Mouse (Mus musculus) heart, postnatal 0 days (tissue): Measurements from ENCODE around the gene Birc5.

ENCODE experiments used
- CTCF ChIP-seq: IDR thresholded peaks from 2 replicates; pipeline ENCODE4 v1.5.1; 2016; ENCODE audit warnings: antibody characterized with exemption, control low read depth, low read depth
- EP300 ChIP-seq: IDR thresholded peaks from 2 replicates; pipeline ENCODE4 v1.6.1; 2016; ENCODE audit warnings: antibody characterized with exemption, low read depth

- TF ChIP-seq CTCF: no peak
- no peak for TF ChIP-seq EP300
Observed at GRCm38 (mm10) chr11:117877917-117878745, 29.1 kb downstream of the Birc5 start.
